Mouse (Mus musculus) cerebellum, adult 2 months (tissue): ENCODE results near the gene Cnnm1.
"Not testable (repeated sequence)": the region's sequence is repeated elsewhere in the genome, so short reads cannot be mapped to it uniquely, and the experiment has no call there.

Experiments
- CTCF ChIP-seq: fragments of 200-500 bp; IDR thresholded peaks from 2 replicates; pipeline ENCODE4 v1.5.1; 2011; ENCODE audit warnings: low read depth, mild to moderate bottlenecking, control low read depth, low read length, moderate library complexity, borderline replicate concordance; ENCODE audit not compliant: insufficient read depth
- POLR2A ChIP-seq: fragments of 200-500 bp; IDR thresholded peaks from 2 replicates; pipeline ENCODE4 v1.6.1; 2011; ENCODE audit warnings: low read length, control low read depth, borderline replicate concordance; ENCODE audit not compliant: insufficient read depth

- TF ChIP-seq CTCF, POLR2A: not testable (repeated sequence)
Measured at GRCm38 (mm10) chr19:43503593-43503992, 63.4 kb downstream of the Cnnm1 start.
